Mouse (Mus musculus): ENCODE data around the gene Cd68. TPM values are rescaled to one million over a fixed set of nuclear protein-coding genes. Genes with fewer than 3 reads are reported as not detected.

The Cd68 gene
- total RNA-seq, 1 experiment from 2014 or later: 203 TPM

Other genes starting within 250 kb of the Cd68 start
- 1.4 to 6.4 TPM (median 4.7 TPM) in 3 replicates for gene Dnah2, start 117.0 kb downstream of the Cd68 start, total RNA-seq (2017)
- 0.49 to 0.96 TPM in 2 of 3 replicates, not detected in the other for gene Efnb3, start 105.9 kb downstream of the Cd68 start, total RNA-seq (2017)
- 2.8 to 9.4 TPM (median 3.8 TPM) in 3 replicates for gene Wrap53, start 85.9 kb downstream of the Cd68 start, total RNA-seq (2017)
- 11.9 to 26.9 TPM (median 24.5 TPM) in 3 replicates for gene Trp53, start 85.8 kb downstream of the Cd68 start, total RNA-seq (2017)
- gene Atp1b2, start 60.2 kb downstream of the Cd68 start, total RNA-seq (2017): not detected in 3 replicates
- gene Shbg, start 48.2 kb downstream of the Cd68 start, total RNA-seq (2017): not detected in 3 replicates
- 0.67 TPM in 1 of 3 replicates, not detected in the others for gene Sat2, start 44.1 kb downstream of the Cd68 start, total RNA-seq (2017)
- gene Fxr2, start 33.2 kb downstream of the Cd68 start, total RNA-seq (2017): 64.6 to 83.5 TPM (median 67.9 TPM) in 3 replicates
- gene Sox15, start 10.8 kb downstream of the Cd68 start, total RNA-seq (2017): 4.1 to 8.2 TPM in 2 of 3 replicates, not detected in the other
- 32.9 to 56.3 TPM (median 49.2 TPM) in 3 replicates for gene Mpdu1, start 3.5 kb downstream of the Cd68 start, total RNA-seq (2017)
- 597 to 694 TPM (median 633 TPM) in 3 replicates for gene Eif4a1, start 6.3 kb upstream of the Cd68 start, total RNA-seq (2017)
- gene Senp3, start 15.9 kb upstream of the Cd68 start, total RNA-seq (2017): 67.5 to 144 TPM (median 118 TPM) in 3 replicates
- gene Tnfsf13, start 19.6 kb upstream of the Cd68 start, total RNA-seq (2017): 40.3 to 90.5 TPM (median 78.8 TPM) in 3 replicates
- gene Tnfsf12, start 29.7 kb upstream of the Cd68 start, total RNA-seq (2017): 2.5 to 23.1 TPM (median 10.7 TPM) in 3 replicates
- gene Tnfsfm13, start 29.9 kb upstream of the Cd68 start, total RNA-seq (2017): 23.9 to 50.5 TPM (median 24.3 TPM) in 3 replicates
- gene Polr2a, start 92.5 kb upstream of the Cd68 start, total RNA-seq (2017): 21.5 to 120 TPM (median 48.7 TPM) in 3 replicates
- gene Slc35g3, start 95.8 kb upstream of the Cd68 start, total RNA-seq (2017): not detected in 3 replicates
- 6.6 to 23.7 TPM (median 7.7 TPM) in 3 replicates for gene Zbtb4, start 99.8 kb upstream of the Cd68 start, total RNA-seq (2017)
- 2.3 to 5.8 TPM (median 2.7 TPM) in 3 replicates for gene Chrnb1, start 129.8 kb upstream of the Cd68 start, total RNA-seq (2017)
- gene Fgf11, start 135.7 kb upstream of the Cd68 start, total RNA-seq (2017): 0.64 TPM in 1 of 3 replicates, not detected in the others
- gene Tmem102, start 139.5 kb upstream of the Cd68 start, total RNA-seq (2017): not detected in 3 replicates
- gene Gm39566, start 149.1 kb upstream of the Cd68 start, total RNA-seq (2017): not detected in 3 replicates
- gene Spem2, start 152.3 kb upstream of the Cd68 start, total RNA-seq (2017): 0.29 TPM in 1 of 3 replicates, not detected in the others
- not detected in 3 replicates for gene Spem1, start 156.0 kb upstream of the Cd68 start, total RNA-seq (2017)
- gene Nlgn2, start 171.6 kb upstream of the Cd68 start, total RNA-seq (2017): 0.10 to 0.29 TPM (median 0.11 TPM) in 3 replicates
- 35.3 to 85.7 TPM (median 75.7 TPM) in 3 replicates for gene Tmem256, start 172.4 kb upstream of the Cd68 start, total RNA-seq (2017)
- gene Plscr3, start 180.2 kb upstream of the Cd68 start, total RNA-seq (2017): 0.53 to 3.8 TPM (median 2.8 TPM) in 3 replicates
- gene Tnk1, start 192.6 kb upstream of the Cd68 start, total RNA-seq (2017): not detected in 3 replicates
- gene Tmem95, start 211.9 kb upstream of the Cd68 start, total RNA-seq (2017): not detected in 3 replicates
- gene Kctd11, start 215.3 kb upstream of the Cd68 start, total RNA-seq (2017): 1.6 to 9.9 TPM (median 2.5 TPM) in 3 replicates
- gene Acap1, start 229.4 kb upstream of the Cd68 start, total RNA-seq (2017): 83.6 to 201 TPM (median 84.0 TPM) in 3 replicates
- 0.87 TPM in 1 of 3 replicates, not detected in the others for gene 2810408A11Rik, start 234.8 kb upstream of the Cd68 start, total RNA-seq (2017)
- 16.1 to 57.8 TPM (median 24.6 TPM) in 3 replicates for gene Neurl4, start 234.9 kb upstream of the Cd68 start, total RNA-seq (2017)
- 85.4 to 110 TPM (median 101 TPM) in 3 replicates for gene Gps2, start 247.7 kb upstream of the Cd68 start, total RNA-seq (2017)

Data from monocyte, adult 5-6 weeks (primary cell).